In the genomic region with DNA sequence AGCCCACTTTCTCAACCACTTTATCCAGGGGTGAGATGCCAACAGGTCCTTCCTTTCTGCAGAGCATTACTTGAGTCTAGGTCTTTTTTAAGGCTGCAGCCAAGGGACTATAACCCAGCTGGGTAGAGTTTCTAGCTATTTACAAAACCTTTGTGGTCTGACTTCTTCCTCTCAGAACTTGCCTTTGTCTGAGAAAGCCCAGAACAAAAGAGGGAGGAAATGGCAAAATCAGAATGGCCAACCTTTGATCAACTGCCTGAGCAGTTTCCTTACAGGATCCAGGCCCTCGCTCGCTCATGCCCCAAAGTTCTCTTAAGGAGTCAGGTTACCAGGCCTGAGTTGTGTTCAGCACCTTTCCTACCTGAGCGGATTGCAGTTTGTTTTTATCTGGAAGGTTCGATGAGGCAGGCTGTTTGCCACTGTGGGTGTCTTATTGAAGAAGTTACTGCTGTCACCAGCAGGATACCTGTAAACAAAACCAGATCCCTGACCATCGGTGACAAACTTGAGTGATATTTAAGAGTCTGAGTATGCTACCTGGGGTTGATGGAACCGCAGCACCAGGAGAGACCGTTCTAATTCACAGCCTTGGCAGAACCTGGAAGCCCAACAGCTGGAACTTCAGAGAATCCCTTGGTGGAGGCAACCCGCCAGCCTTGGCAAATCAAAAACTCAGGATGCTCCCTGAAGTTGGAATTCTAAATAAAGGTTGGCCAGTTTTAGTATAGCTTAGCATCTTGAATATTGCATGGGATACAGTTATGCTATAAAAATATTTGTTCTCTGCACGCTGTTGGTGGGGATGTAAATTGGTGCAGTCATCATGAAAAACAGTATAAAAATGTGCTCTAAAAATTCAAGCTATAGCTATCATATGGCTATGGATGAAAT, we compare ENCODE assay signal across 14 mouse cellular contexts. TPM values are rescaled to one million over a fixed set of nuclear protein-coding genes. Genes with fewer than 3 reads are reported as not detected.
A peak's percentile ranks its signal among the peaks of the same experiment; 100 is the strongest.
DNase-seq lines count a peak whose midpoint lies in the region; ATAC-seq and TF ChIP-seq lines count a peak whose summit lies in the region.
"Had no signal": no experiment of that assay in that cellular context is flagged by ENCODE, and none has a peak within 500 bp of the region (broad histone marks: within the 10 kb centered on the region; RNA-seq: fewer than 3 reads in every experiment).

No protein-coding gene starts in this region.

- peaks cover 14% of the 10 kb centered on the region for H3K9me3 ChIP-seq in heart, embryonic 12.5 days (replicated peaks)
- H3K9me3 ChIP-seq in lung, embryonic 16.5 days (ENCODE audit: control insufficient read depth, low read length) = peaks cover 5% of the 10 kb centered on the region; the same call in 1 of the 2 replicates
- 0 out of 2 replicates have a peak, but pooled peaks cover 5% of the 10 kb centered on the region for H3K9me3 ChIP-seq in ES-Bruce4 (replicated peaks; ENCODE audit: control insufficient read depth, insufficient read depth, low read length, poor library complexity, severe bottlenecking)
- no peaks in the 10 kb centered on the region for H3K9me3 ChIP-seq in embryonic facial prominence, embryonic 15.5 days (replicated peaks)

- H3K4me3 ChIP-seq in heart, embryonic 12.5 days = no peak overlapping the region
- no peak overlapping the region for H3K4me3 ChIP-seq in lung, embryonic 16.5 days (ENCODE audit: low read length)
- no peak overlapping the region for H3K4me3 ChIP-seq in ES-Bruce4 (ENCODE audit: low read depth, low read length)
- no peak overlapping the region for H3K4me3 ChIP-seq in embryonic facial prominence, embryonic 15.5 days (replicated peaks)

- no peaks in the 10 kb centered on the region for H3K27me3 ChIP-seq in heart, embryonic 12.5 days (replicated peaks)
- no peaks in the 10 kb centered on the region for H3K27me3 ChIP-seq in lung, embryonic 16.5 days (ENCODE audit: control insufficient read depth, insufficient read depth, low read depth, low read length)
- no peaks in the 10 kb centered on the region for H3K27me3 ChIP-seq in ES-Bruce4 (ENCODE audit: control insufficient read depth, insufficient read depth, low read length, poor library complexity, severe bottlenecking)
- H3K27me3 ChIP-seq in embryonic facial prominence, embryonic 15.5 days = no peaks in the 10 kb centered on the region

- H3K4me1 ChIP-seq in heart, embryonic 12.5 days (replicated peaks) = peaks cover 6% of the 10 kb centered on the region
- H3K4me1 ChIP-seq in lung, embryonic 16.5 days (replicated peaks; ENCODE audit: control insufficient read depth, insufficient read depth, low read length) = 0 out of 2 replicates have a peak, but pooled peaks cover 6% of the 10 kb centered on the region
- peaks cover 7% of the 10 kb centered on the region for H3K4me1 ChIP-seq in ES-Bruce4 (ENCODE audit: control insufficient read depth, insufficient read depth, low read length)
- H3K4me1 ChIP-seq in embryonic facial prominence, embryonic 15.5 days = no peaks in the 10 kb centered on the region

- TF ChIP-seq POLR2A in ES-Bruce4 (IDR thresholded peaks at IDR 0.05; ENCODE audit: insufficient read depth, low read length) = no peak

- 0 out of 2 replicates have a peak, but pooled peaks have one; percentile 12 for TF ChIP-seq EP300 in ES-Bruce4 (IDR thresholded peaks at IDR 0.05; ENCODE audit: insufficient read depth, low read depth, low read length)

- intact Hi-C loops in heart, postnatal 36 days (cut with DNase I) = loop anchor here (1.0 to 10.0 kb wide), 3 partner anchors 44 to 355 kb away; no protein-coding TSS in a partner anchor

- H3K36me3 ChIP-seq in heart, embryonic 12.5 days = no peaks in the 10 kb centered on the region
- H3K36me3 ChIP-seq in lung, embryonic 16.5 days (ENCODE audit: control insufficient read depth, insufficient read depth, low read length) = no peaks in the 10 kb centered on the region
- H3K36me3 ChIP-seq in ES-Bruce4 (ENCODE audit: control insufficient read depth, insufficient read depth, low read length, poor library complexity, severe bottlenecking) = no peaks in the 10 kb centered on the region
- H3K36me3 ChIP-seq in embryonic facial prominence, embryonic 15.5 days = no peaks in the 10 kb centered on the region

- H3K9ac ChIP-seq in heart, embryonic 12.5 days = no peak overlapping the region
- no peak overlapping the region for H3K9ac ChIP-seq in lung, embryonic 16.5 days (ENCODE audit: low read length)
- H3K9ac ChIP-seq in ES-Bruce4 (ENCODE audit: low read depth, poor library complexity, severe bottlenecking) = no peak overlapping the region
- H3K9ac ChIP-seq in embryonic facial prominence, embryonic 15.5 days = no peak overlapping the region
- H3K9ac ChIP-seq: lung, embryonic 14.5 days had no signal

- no peak for TF ChIP-seq CTCF in ES-Bruce4 (IDR thresholded peaks at IDR 0.05; ENCODE audit: low read depth, low read length)

- no peak for DNase-seq in heart, postnatal 36 days
- no peak for DNase-seq in lung, postnatal 10 days
- no peak for DNase-seq in spleen, postnatal 4 days (ENCODE audit: low spot score in 2 of 2)
- no peak for DNase-seq in retina, postnatal 1 day
- DNase-seq: cerebellum, postnatal 25 days; gastrocnemius, postnatal 25 days; lung, embryonic 14.5 days; thymus, postnatal 4 days had no signal

- ATAC-seq in heart, embryonic 12.5 days (ENCODE audit: insufficient number of reproducible peaks, low FRiP score) = no peak
- ATAC-seq in lung, embryonic 16.5 days (ENCODE audit: low read depth) = no peak
- no peak for ATAC-seq in embryonic facial prominence, embryonic 15.5 days (ENCODE audit: insufficient number of reproducible peaks, low FRiP score, low TSS enrichment, low read depth)
- ATAC-seq: hindbrain, postnatal 0 days; midbrain, embryonic 16.5 days had no signal

- H3K4me2 ChIP-seq in heart, embryonic 12.5 days = no peak overlapping the region
- H3K4me2 ChIP-seq in lung, embryonic 16.5 days (ENCODE audit: low read depth, low read length) = no peak overlapping the region
- no peak overlapping the region for H3K4me2 ChIP-seq in embryonic facial prominence, embryonic 15.5 days (replicated peaks)
- H3K4me2 ChIP-seq: lung, embryonic 14.5 days had no signal

- H3K27ac ChIP-seq in heart, embryonic 12.5 days (ENCODE audit: poor library complexity, severe bottlenecking) = peak overlapping the region; percentile 63; the same call in 1 of the 2 replicates
- peak overlapping the region; percentile 17 for H3K27ac ChIP-seq in lung, embryonic 16.5 days (ENCODE audit: low read length)
- H3K27ac ChIP-seq in ES-Bruce4 (ENCODE audit: insufficient read depth, low read length) = peak overlapping the region; percentile 4; the same call in 1 of the 2 replicates
- H3K27ac ChIP-seq in embryonic facial prominence, embryonic 15.5 days (replicated peaks) = peak overlapping the region; percentile 17; the same call in 1 of the 2 replicates
- H3K27ac ChIP-seq: hindbrain, postnatal 0 days had no signal

- WGBS in heart, embryonic 12.5 days = 70% methylated on average over 9 of the region's 9 CpGs
- WGBS in lung, embryonic 16.5 days = 66% methylated on average over 9 of the region's 9 CpGs
- WGBS in embryonic facial prominence, embryonic 15.5 days = 64% methylated on average over 9 of the region's 9 CpGs

RNA-seq across cellular contexts. Expression of a gene that starts 33.4 kb away (rescaled TPM):
- 303 and 305 TPM in 2 replicates for polyA plus RNA-seq in heart, embryonic 12.5 days (2016; fragmentation: Nextera tagmentation; extraction: Ambion mirVana)
- 10 to 100 TPM; 33.6 to 34.8 TPM for total RNA-seq in heart, postnatal 36 days (2021)
- 194 and 210 TPM in 2 replicates for polyA plus RNA-seq in lung, embryonic 16.5 days (2015; fragmentation: Nextera tagmentation; extraction: Ambion mirVana)
- 53.6 and 60.7 TPM in 2 replicates for polyA plus RNA-seq in ES-Bruce4 (2011; ENCODE audit: insufficient read depth, insufficient read length, low read depth, missing spikeins)
- 202 and 203 TPM in 2 replicates for polyA plus RNA-seq in embryonic facial prominence, embryonic 15.5 days (2015; fragmentation: Nextera tagmentation; extraction: Ambion mirVana)

Comparison
In these comparisons a context has a peak if more than half of its experiments do, and no peak if none do; other contexts are left out.
1. H3K27ac ChIP-seq: peak in every context shown above with its lines; median percentile 63 in heart, embryonic 12.5 days; 17 in lung, embryonic 16.5 days; 17 in embryonic facial prominence, embryonic 15.5 days; 4 in ES-Bruce4.